Mouse (Mus musculus) heart, postnatal 0 days (tissue): Measurements from ENCODE around the gene Wdfy2.

ENCODE experiments used
- CTCF ChIP-seq: IDR thresholded peaks from 2 replicates; pipeline ENCODE4 v1.5.1; 2016; ENCODE audit warnings: antibody characterized with exemption, control low read depth, low read depth
- EP300 ChIP-seq: IDR thresholded peaks from 2 replicates; pipeline ENCODE4 v1.6.1; 2016; ENCODE audit warnings: antibody characterized with exemption, low read depth

GRCm38 (mm10) chr14:62825575-62826332 is 11.7 kb upstream of the Wdfy2 start:
- TF ChIP-seq EP300: no peak
- no peak for TF ChIP-seq CTCF
